Mouse (Mus musculus): ENCODE results near the gene Prim1.

GRCm38 (mm10) chr10:128039167-128039566 lies 24.2 kb downstream of the Prim1 start:
- TF ChIP-seq POLR2A (IDR thresholded peaks at IDR 0.05; ENCODE audit: borderline replicate concordance, extremely low read depth, low read depth, low read length): no peak
- TF ChIP-seq CTCF (IDR thresholded peaks at IDR 0.05; ENCODE audit: insufficient read depth, low read length): no peak
